Mouse (Mus musculus) liver, embryonic 15.5 days (tissue): ENCODE results near the gene Tomm40. TPM values are rescaled to one million over a fixed set of nuclear protein-coding genes. Genes with fewer than 3 reads are reported as not detected.

Source experiments
- ATAC-seq: fragments of 200-750 bp; cut with Nextera tagmentation; 2 replicates; pipeline ENCODE4 v1.8.0; 2017; ENCODE audit warnings: moderate number of reproducible peaks, mild to moderate bottlenecking, moderate library complexity; ENCODE audit not compliant: insufficient read depth
- H3K27ac ChIP-seq: fragments of 300-500 bp; sonication (generic); replicated peaks from 2 replicates; pipeline ENCODE4 v1.5.1; 2015; ENCODE audit warnings: mild to moderate bottlenecking, inconsistent platforms
- H3K27me3 ChIP-seq: fragments of 300-500 bp; sonication (generic); 2 replicates; pipeline ENCODE4 v1.6.1; 2015; ENCODE audit warnings: mild to moderate bottlenecking, inconsistent platforms
- H3K36me3 ChIP-seq: fragments of 300-500 bp; sonication (generic); replicated peaks from 2 replicates; pipeline ENCODE4 v1.6.1; 2015; ENCODE audit warnings: moderate library complexity, mild to moderate bottlenecking, inconsistent platforms
- H3K4me1 ChIP-seq: fragments of 300-500 bp; sonication (generic); replicated peaks from 2 replicates; pipeline ENCODE4 v1.6.1; 2015; ENCODE audit warnings: inconsistent platforms
- H3K4me2 ChIP-seq: fragments of 300-500 bp; sonication (generic); 2 replicates; pipeline ENCODE4 v1.6.1; 2015; ENCODE audit warnings: moderate library complexity, mild to moderate bottlenecking, inconsistent platforms
- H3K4me3 ChIP-seq: fragments of 300-500 bp; sonication (generic); replicated peaks from 2 replicates; pipeline ENCODE4 v1.5.1; 2015; ENCODE audit warnings: mild to moderate bottlenecking, inconsistent platforms
- H3K9ac ChIP-seq: fragments of 300-500 bp; sonication (generic); 2 replicates; pipeline ENCODE4 v1.6.1; 2015; ENCODE audit warnings: moderate library complexity, mild to moderate bottlenecking, inconsistent platforms
- H3K9me3 ChIP-seq: fragments of 300-500 bp; sonication (generic); replicated peaks from 2 replicates; pipeline ENCODE4 v1.6.1; 2016; ENCODE audit warnings: inconsistent platforms
- WGBS: fragments of 180-500 bp; shearing (Covaris S2); methylation state at CpG from one replicate; pipeline ENCODE4 v1.1.7; 2015; ENCODE audit warnings: mixed read lengths; ENCODE audit not compliant: insufficient replicate concordance; 5-methylcytosine and 5-hydroxymethylcytosine counted together
- polyA plus RNA-seq: library from polyadenylated mRNA; unstranded; fragments of >200 nt; fragmentation: Nextera tagmentation; extraction: Ambion mirVana; gene quantifications from 2 replicates; pipeline ENCODE4 v1.2.1, GENCODE M21; 2015

Tomm40 gene
- 87.2 and 91.8 TPM in 2 replicates for polyA plus RNA-seq

DNA sequence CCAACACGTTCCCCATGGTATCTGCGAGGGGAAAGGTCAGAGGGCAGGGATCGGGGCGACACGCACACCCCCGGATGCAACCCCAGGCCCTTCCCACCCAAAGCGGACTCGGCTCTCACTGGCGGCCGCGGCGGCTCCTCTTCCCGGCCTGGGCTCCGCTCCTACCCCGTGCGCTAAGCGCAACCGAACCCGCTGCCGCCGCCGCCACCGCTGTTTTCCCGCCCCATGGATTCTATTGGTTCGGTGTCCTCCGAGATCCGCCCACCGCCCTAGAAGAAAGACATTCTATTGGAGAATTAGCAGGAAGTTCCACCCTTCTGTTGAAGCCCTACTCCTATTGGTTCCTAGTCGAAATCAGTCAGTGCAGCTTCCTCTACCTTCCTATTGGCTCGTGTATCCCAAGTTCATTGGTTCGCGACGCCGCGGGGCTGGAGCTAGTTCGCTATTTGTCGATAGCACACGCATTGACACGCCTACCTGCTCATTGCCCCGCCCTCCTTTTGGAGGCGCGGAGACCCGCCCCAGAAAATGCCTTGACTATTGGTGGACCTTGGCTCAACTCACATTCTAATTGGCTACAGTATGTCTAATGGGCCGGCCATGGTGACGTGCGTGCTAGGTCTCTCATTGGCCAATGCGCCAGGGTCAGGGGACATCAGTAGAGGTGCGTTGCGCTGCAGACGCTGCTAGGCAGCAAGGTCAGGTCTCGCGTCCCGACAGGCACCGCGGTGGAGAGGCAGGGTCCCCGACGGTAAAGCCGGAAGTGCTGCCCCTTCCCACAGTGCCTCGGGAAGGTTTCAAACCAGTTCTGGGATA, at the start of gene Tomm40:
TSS of gene Tomm40 (minus strand) at position 200 of the 816 bp plus-strand sequence.
- Histone ChIP-seq H3K36me3 (peaks cover 32% of the 10 kb centered on the region), H3K27me3 (no peaks in the 10 kb centered on the region), H3K9me3 (no peaks in the 10 kb centered on the region), H3K4me2 (peak within 1 kb of the TSS; percentile 93), H3K27ac (peak within 1 kb of the TSS; percentile 87), H3K4me1 (peaks cover 39% of the 10 kb centered on the region), H3K4me3 (peak within 1 kb of the TSS; percentile 81), H3K9ac (peak within 1 kb of the TSS; percentile 89)
- ATAC-seq, result peak; percentile 98
- under 1% methylated on average over 53 of the region's 59 CpGs for WGBS

DNA sequence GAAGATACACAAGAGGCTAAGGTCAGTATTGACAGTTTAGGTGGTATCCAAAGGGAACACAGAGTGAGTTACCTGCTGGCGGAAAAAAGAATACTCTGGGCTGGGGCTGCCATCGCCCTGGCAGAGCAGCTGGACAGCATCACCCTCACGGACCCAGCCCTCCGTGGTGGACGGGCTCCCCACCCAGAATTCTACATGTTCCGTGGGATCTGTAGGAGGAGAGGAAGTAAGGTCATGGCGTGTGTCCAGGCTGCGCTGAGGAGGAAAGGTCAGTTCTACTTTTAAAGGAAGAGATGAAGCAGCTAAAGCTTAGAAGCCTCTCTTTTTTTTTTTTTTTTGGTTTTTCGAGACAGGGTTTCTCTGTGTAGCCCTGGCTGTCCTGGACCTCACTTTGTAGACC, 49.3 kb upstream of the Tomm40 start:
- H3K4me2 ChIP-seq, result no peak overlapping the region
- peaks cover 3% of the 10 kb centered on the region for H3K4me1 ChIP-seq
- ATAC-seq, result no peak
- no peak overlapping the region for H3K9ac ChIP-seq
- WGBS, result 67% methylated on average over 9 of the region's 9 CpGs
- peaks cover 18% of the 10 kb centered on the region for H3K27me3 ChIP-seq
- no peak overlapping the region for H3K27ac ChIP-seq
- no peaks in the 10 kb centered on the region for H3K36me3 ChIP-seq
- no peaks in the 10 kb centered on the region for H3K9me3 ChIP-seq
- no peak overlapping the region for H3K4me3 ChIP-seq

DNA sequence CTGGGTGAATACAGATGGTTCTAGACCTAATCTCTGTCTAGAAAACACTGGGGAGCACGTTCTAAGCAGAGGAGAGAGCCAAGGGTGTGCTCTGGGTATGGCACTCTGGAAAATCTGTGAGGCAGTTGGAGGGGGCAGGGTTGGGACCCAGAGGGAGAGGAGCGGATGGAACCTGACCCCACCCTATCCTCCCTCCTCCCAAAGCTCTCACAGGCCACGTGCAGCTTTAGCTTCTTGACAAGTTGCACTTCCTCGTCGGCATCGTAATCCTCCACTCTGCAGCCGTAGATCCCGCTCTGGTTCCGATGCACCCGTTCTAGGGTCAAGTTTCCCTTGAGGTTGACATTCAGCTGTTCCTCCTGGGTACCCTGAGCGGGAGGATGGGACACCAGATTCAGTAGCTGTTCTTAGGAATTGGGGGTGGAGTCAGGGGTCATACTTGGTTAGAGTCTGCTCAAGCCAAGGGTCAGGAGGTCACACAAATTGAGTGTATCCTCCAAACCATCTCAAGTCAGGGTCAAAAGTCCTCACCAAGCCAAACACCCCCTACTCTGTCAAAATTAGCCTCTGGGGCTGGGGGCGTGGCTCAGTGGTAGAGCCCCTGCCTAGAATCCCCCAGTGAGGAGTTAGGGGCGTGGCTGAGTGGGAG, 48.7 kb upstream of the Tomm40 start:
- no peak overlapping the region for H3K4me3 ChIP-seq
- no peak overlapping the region for H3K4me2 ChIP-seq
- H3K27ac ChIP-seq, result no peak overlapping the region
- ATAC-seq, result no peak
- no peaks in the 10 kb centered on the region for H3K9me3 ChIP-seq
- WGBS, result 67% methylated on average over 13 of the region's 13 CpGs
- H3K27me3 ChIP-seq, result peaks cover 12% of the 10 kb centered on the region
- no peaks in the 10 kb centered on the region; the same call in 1 of the 2 replicates for H3K4me1 ChIP-seq
- H3K36me3 ChIP-seq, result no peaks in the 10 kb centered on the region
- H3K9ac ChIP-seq, result no peak overlapping the region

DNA sequence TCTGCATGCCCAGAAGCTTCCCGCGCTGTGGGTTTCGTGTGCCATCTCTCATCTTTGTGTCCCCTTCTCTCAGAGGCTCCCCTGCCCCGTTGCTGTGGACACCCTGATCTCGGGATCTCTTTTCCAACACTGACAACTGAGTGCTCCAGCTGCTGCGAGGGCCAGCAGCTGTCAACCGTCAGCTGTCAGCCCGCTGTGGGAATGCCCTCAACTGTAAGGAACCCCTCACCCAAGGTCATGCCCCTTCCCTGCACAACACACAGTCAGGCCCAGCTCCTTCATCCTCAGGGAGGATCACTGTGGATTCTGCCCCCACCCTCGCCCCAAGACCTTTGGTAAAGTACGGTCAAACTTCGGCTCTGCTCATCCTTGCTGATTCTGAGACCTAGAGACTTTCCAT, 47.0 kb upstream of the Tomm40 start:
- Histone ChIP-seq H3K36me3 (no peaks in the 10 kb centered on the region), H3K27me3 (peaks cover 4% of the 10 kb centered on the region; the same call in 1 of the 2 replicates), H3K9me3 (no peaks in the 10 kb centered on the region), H3K27ac (no peak overlapping the region), H3K4me2 (no peak overlapping the region), H3K4me1 (no peaks in the 10 kb centered on the region), H3K9ac (no peak overlapping the region), H3K4me3 (no peak overlapping the region)
- ATAC-seq, result no peak
- WGBS, result 67% methylated on average over 11 of the region's 11 CpGs

DNA sequence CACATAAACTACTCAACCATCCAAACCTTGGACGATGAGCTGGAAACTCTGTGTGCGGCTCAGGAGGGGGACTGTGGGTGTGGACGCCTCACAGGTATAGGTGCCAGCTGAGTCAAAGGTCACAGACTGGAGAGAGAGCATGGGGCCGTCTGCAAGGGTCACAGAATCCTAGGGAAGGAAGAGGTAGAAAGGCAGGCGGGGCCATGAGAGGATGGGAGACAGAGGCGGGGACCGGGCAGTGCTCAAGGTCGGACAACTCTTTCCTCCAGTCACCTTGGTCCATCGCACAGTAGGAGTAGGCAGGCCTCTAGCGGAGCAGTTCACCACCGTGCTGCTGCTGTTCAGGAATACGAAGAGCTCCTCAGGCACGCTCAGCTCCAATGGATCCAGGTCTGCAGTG, 44.8 kb upstream of the Tomm40 start:
- no peak overlapping the region for H3K9ac ChIP-seq
- H3K4me3 ChIP-seq, result no peak overlapping the region
- no peaks in the 10 kb centered on the region for H3K9me3 ChIP-seq
- H3K4me1 ChIP-seq, result no peaks in the 10 kb centered on the region
- H3K36me3 ChIP-seq, result no peaks in the 10 kb centered on the region
- H3K27ac ChIP-seq, result no peak overlapping the region
- 75% methylated on average over 13 of the region's 13 CpGs for WGBS
- no peak overlapping the region for H3K4me2 ChIP-seq
- ATAC-seq, result no peak
- H3K27me3 ChIP-seq, result peaks cover 17% of the 10 kb centered on the region; the same call in 1 of the 2 replicates

DNA sequence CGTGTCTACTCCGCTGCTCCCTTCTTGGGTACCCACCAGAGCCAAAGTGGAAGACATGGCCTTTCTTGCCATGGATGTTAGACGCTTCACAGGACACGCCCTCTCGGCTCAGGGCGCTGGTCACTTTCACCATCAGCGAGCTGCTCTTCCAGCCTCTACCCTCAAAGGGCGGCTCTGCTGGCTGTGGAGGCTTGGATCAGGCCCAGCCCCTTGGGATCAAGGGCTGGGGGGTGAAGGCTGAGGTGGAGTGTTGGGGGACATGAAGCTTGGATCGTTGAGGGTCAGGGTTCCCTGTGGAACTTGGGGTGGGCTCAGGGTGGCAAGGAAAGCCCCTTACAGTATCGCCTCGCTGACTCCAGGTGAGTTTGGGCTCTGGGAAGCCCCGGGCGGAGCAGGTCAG, 43.4 kb upstream of the Tomm40 start:
- no peaks in the 10 kb centered on the region for H3K4me1 ChIP-seq
- H3K27ac ChIP-seq, result no peak overlapping the region
- no peak overlapping the region for H3K4me2 ChIP-seq
- ATAC-seq, result no peak
- H3K9ac ChIP-seq, result no peak overlapping the region
- 70% methylated on average over 13 of the region's 13 CpGs for WGBS
- H3K27me3 ChIP-seq, result peaks cover 17% of the 10 kb centered on the region; the same call in 1 of the 2 replicates
- H3K4me3 ChIP-seq, result no peak overlapping the region
- no peaks in the 10 kb centered on the region for H3K9me3 ChIP-seq
- H3K36me3 ChIP-seq, result no peaks in the 10 kb centered on the region

DNA sequence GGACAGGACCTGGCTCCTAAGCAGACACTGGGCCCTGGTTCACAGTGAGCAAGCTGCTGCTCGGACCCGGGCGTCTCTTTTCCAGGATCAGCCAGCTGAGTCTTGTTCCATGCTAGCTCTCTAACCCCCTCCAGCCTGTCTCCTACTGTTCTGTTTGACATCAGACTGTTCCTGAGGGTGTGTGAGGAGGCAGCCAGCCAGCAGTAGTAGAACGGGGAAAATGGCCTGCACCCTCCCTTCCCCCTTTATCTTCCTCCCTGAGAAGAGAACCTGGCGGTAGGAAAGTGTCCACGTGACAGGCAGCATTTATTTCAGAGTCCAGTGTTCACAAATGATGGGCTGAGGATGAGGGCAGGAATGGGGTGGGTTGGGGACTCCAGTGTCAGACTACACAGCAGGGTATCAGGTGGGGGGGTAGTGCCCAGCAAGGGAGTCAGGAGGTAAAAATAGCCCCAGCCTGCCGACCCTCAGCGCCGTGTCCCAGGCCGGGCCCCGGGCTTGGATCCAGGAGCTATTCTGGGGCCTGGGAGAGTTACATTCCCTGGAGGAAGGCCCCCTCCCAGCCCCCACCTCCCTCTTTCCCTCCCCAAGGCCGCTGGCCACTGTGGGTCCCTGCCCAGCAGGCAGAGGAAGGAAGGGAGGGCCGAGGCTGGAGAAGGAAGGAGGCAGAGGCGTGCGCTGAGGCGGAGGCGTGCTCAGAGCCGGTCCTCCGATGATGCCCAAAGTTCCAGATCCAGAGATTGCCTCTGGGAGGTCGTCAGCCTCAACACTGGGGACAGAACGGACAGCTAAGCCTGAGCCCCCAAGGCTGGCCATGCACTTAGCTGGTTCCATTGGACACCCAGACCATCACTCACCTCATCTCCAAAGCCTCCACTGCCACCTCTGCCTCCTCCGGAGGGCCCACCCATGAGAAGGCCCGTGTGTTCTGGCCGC, 40.9 kb upstream of the Tomm40 start:
- Histone ChIP-seq H3K4me2 (no peak overlapping the region), H3K4me1 (0 out of 2 replicates have a peak, but pooled peaks cover 1% of the 10 kb centered on the region), H3K27ac (no peak overlapping the region), H3K4me3 (no peak overlapping the region), H3K27me3 (peaks cover 17% of the 10 kb centered on the region; the same call in 1 of the 2 replicates), H3K9me3 (no peaks in the 10 kb centered on the region), H3K36me3 (no peaks in the 10 kb centered on the region), H3K9ac (no peak overlapping the region)
- no peak for ATAC-seq
- WGBS, result 37% methylated on average over 23 of the region's 24 CpGs

DNA sequence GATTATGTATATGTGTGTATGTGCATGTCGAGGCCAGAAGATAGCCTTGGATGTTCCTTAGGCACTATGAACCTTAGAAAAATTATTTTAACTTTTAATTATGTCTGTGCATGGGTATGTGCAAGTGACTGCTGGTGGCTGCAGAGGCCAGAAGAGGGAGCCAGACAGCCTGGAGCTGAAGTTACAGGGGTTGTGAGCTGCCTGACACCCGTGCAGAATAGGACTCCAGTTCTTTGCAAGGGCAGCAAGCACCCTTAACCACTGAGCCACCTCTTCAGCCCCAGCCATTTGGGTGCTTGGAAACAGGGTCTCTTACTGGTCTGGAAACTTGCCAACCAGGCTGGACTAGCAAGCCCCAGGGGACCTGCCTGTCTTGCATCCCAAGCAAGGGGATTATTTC, 39.8 kb upstream of the Tomm40 start:
- WGBS, result 53% methylated on average over 2 of the region's 2 CpGs
- H3K9ac ChIP-seq, result no peak overlapping the region
- ATAC-seq, result no peak
- H3K27ac ChIP-seq, result no peak overlapping the region
- H3K27me3 ChIP-seq, result peaks cover 17% of the 10 kb centered on the region; the same call in 1 of the 2 replicates
- peaks cover 12% of the 10 kb centered on the region for H3K4me1 ChIP-seq
- H3K9me3 ChIP-seq, result no peaks in the 10 kb centered on the region
- H3K4me3 ChIP-seq, result no peak overlapping the region
- H3K4me2 ChIP-seq, result no peak overlapping the region
- H3K36me3 ChIP-seq, result no peaks in the 10 kb centered on the region

DNA sequence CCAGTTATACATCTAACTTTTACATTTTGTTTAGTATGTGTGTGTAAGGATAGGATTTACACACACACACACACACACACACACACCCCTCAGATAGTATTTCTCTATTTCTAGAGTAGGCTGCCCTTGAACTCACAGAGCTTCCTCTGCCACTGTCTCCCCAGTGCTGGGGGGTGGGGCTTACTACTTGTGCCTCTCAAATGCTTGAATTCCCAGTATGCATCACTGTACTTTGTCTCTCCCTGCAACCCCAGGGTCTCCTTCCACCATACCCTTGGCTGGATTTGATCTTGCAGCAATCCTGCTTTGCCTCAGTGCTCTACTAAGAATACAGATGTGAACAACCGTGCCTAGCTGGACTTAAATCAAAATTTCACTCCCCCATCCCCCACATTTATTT, 38.8 kb upstream of the Tomm40 start:
- Histone ChIP-seq H3K9me3 (no peaks in the 10 kb centered on the region), H3K27ac (no peak overlapping the region), H3K9ac (no peak overlapping the region), H3K4me3 (no peak overlapping the region), H3K4me1 (peaks cover 22% of the 10 kb centered on the region), H3K4me2 (no peak overlapping the region), H3K36me3 (no peaks in the 10 kb centered on the region), H3K27me3 (peaks cover 17% of the 10 kb centered on the region; the same call in 1 of the 2 replicates)
- 67% methylated on average over 1 of the region's 1 CpGs for WGBS
- no peak for ATAC-seq

DNA sequence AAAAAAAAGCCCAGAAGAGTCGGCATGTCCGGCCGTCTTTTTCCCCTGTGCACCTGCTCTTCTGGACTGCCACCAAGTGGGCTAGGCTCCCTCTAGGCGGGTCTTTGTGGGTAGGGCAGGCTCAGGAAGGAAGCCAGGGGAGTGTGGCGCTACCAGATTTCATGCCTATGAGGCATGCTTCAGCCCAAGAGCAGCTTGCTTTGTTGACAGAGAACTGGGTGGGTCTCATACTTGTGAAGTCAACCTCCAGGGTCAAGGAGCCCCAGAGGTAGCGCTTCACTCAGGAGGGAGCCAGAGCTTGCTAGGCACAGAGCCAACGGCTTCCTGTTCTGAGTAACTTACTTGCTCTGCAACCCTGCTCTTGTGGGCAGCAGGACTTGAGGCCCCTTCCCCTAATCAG, 38.3 kb upstream of the Tomm40 start:
- no peak for ATAC-seq
- no peak overlapping the region for H3K4me3 ChIP-seq
- WGBS, result 32% methylated on average over 7 of the region's 7 CpGs

More for the DNA sequence above, 38.3 kb upstream of the Tomm40 start:
- Histone ChIP-seq H3K9ac (no peak overlapping the region), H3K27me3 (peaks cover 14% of the 10 kb centered on the region; the same call in 1 of the 2 replicates), H3K4me1 (peaks cover 27% of the 10 kb centered on the region), H3K4me2 (no peak overlapping the region), H3K9me3 (no peaks in the 10 kb centered on the region), H3K36me3 (no peaks in the 10 kb centered on the region), H3K27ac (no peak overlapping the region)
